Mouse (Mus musculus) cerebellum, adult 11-12 months (tissue): ENCODE measurements at regions not wholly inside any gene's neighbourhood (a gene's known extent, or its start where the extent isn't known, plus 50 kb on each side); places are given as distances from the start of the nearest gene placed in this dataset.
A peak's percentile ranks its signal among the peaks of the same experiment; 100 is the strongest.

Experiments used
- DNase-seq: peaks from one replicate; pipeline ENCODE4 v3.0.0; 2022

GRCm38 (mm10) chr11:37600533-37600932, 364.8 kb upstream of the Tenm2 start:
- no peak for DNase-seq

GRCm38 (mm10) chr11:37582236-37582635, 346.5 kb upstream of the Tenm2 start:
- DNase-seq, result no peak

GRCm38 (mm10) chr11:37533624-37534023, 297.9 kb upstream of the Tenm2 start:
- DNase-seq, result no peak

GRCm38 (mm10) chr11:37532476-37532875, 296.7 kb upstream of the Tenm2 start:
- no peak for DNase-seq

- DNase-seq, result no peak
Observed at GRCm38 (mm10) chr11:37498463-37499015, 262.8 kb upstream of the Tenm2 start.

GRCm38 (mm10) chr11:37497874-37498273, 262.1 kb upstream of the Tenm2 start:
- no peak for DNase-seq

GRCm38 (mm10) chr11:37480236-37480635, 244.5 kb upstream of the Tenm2 start:
- no peak for DNase-seq

GRCm38 (mm10) chr11:37478970-37479482, 243.3 kb upstream of the Tenm2 start:
- DNase-seq, result no peak

- no peak for DNase-seq
Observed at GRCm38 (mm10) chr11:37474068-37474467, 238.3 kb upstream of the Tenm2 start.

GRCm38 (mm10) chr11:37463658-37464420, 228.1 kb upstream of the Tenm2 start:
- no peak for DNase-seq

GRCm38 (mm10) chr11:37462375-37462774, 226.6 kb upstream of the Tenm2 start:
- DNase-seq, result no peak

- no peak for DNase-seq
Observed at GRCm38 (mm10) chr11:37447361-37447760, 211.6 kb upstream of the Tenm2 start.

- no peak for DNase-seq
Observed at GRCm38 (mm10) chr11:37446626-37447025, 210.9 kb upstream of the Tenm2 start.

- no peak for DNase-seq
Observed at GRCm38 (mm10) chr11:37442781-37443180, 207.0 kb upstream of the Tenm2 start.

- DNase-seq, result no peak
Observed at GRCm38 (mm10) chr11:37434600-37434999, 198.8 kb upstream of the Tenm2 start.

GRCm38 (mm10) chr11:37424312-37425169, 188.8 kb upstream of the Tenm2 start:
- DNase-seq, result no peak

- no peak for DNase-seq
Observed at GRCm38 (mm10) chr11:37412868-37413267, 177.1 kb upstream of the Tenm2 start.

- no peak for DNase-seq
Observed at GRCm38 (mm10) chr11:37367971-37368370, 132.2 kb upstream of the Tenm2 start.

- peak; percentile 30 for DNase-seq
Observed at GRCm38 (mm10) chr11:37364430-37364829, 128.7 kb upstream of the Tenm2 start.

GRCm38 (mm10) chr11:37355074-37355473, 119.3 kb upstream of the Tenm2 start:
- DNase-seq, result no peak

- DNase-seq, result no peak
Observed at GRCm38 (mm10) chr11:37309691-37310090, 73.9 kb upstream of the Tenm2 start.

- no peak for DNase-seq
Observed at GRCm38 (mm10) chr11:37306656-37307055, 70.9 kb upstream of the Tenm2 start.
